Mouse (Mus musculus) hindbrain, embryonic 16.5 days (tissue): Measurements from ENCODE around the gene Dcst2. TPM values are rescaled to one million over a fixed set of nuclear protein-coding genes. Genes with fewer than 3 reads are reported as not detected.

Source experiments
- ATAC-seq: fragments of 200-750 bp; cut with Nextera tagmentation; 2 replicates; pipeline ENCODE4 v1.8.0; 2017; ENCODE audit warnings: moderate TSS enrichment, moderate library complexity
- H3K27ac ChIP-seq: fragments of 300-500 bp; sonication (generic); 2 replicates; pipeline ENCODE4 v1.5.1; 2014; ENCODE audit warnings: low read depth, mild to moderate bottlenecking, control low read depth, low read length, moderate library complexity
- H3K27me3 ChIP-seq: fragments of 300-500 bp; sonication (generic); replicated peaks from 2 replicates; pipeline ENCODE4 v1.6.1; 2014; ENCODE audit warnings: low read length; ENCODE audit not compliant: control insufficient read depth, insufficient read depth
- H3K36me3 ChIP-seq: fragments of 300-500 bp; sonication (generic); 2 replicates; pipeline ENCODE4 v1.6.1; 2014; ENCODE audit warnings: mild to moderate bottlenecking, low read length, moderate library complexity, mixed read lengths; ENCODE audit not compliant: control insufficient read depth, insufficient read depth
- H3K4me1 ChIP-seq: fragments of 300-500 bp; sonication (generic); 2 replicates; pipeline ENCODE4 v1.6.1; 2014; ENCODE audit warnings: low read depth, low read length; ENCODE audit not compliant: control insufficient read depth, insufficient read depth
- H3K4me2 ChIP-seq: fragments of 300-500 bp; sonication (generic); 2 replicates; pipeline ENCODE4 v1.6.1; 2014; ENCODE audit warnings: mild to moderate bottlenecking, low read length, control low read depth, moderate library complexity
- H3K4me3 ChIP-seq: fragments of 300-500 bp; sonication (generic); 2 replicates; pipeline ENCODE4 v1.5.1; 2014; ENCODE audit warnings: mild to moderate bottlenecking, low read length, control low read depth, moderate library complexity
- H3K9ac ChIP-seq: fragments of 300-500 bp; sonication (generic); 2 replicates; pipeline ENCODE4 v1.6.1; 2014; ENCODE audit warnings: low read depth, mild to moderate bottlenecking, control low read depth, low read length, moderate library complexity
- H3K9me3 ChIP-seq: fragments of 300-500 bp; sonication (generic); 2 replicates; pipeline ENCODE4 v1.6.1; 2014; ENCODE audit warnings: mild to moderate bottlenecking, low read length, moderate library complexity; ENCODE audit not compliant: control insufficient read depth
- WGBS: fragments of 180-500 bp; shearing (Covaris S2); extraction: QIAGEN DNeasy Blood & Tissue Kit; methylation state at CpG from one replicate; pipeline ENCODE4 v1.1.7; 2014; 5-methylcytosine and 5-hydroxymethylcytosine counted together
- polyA plus RNA-seq: library from polyadenylated mRNA; unstranded; fragments of >200 nt; fragmentation: Nextera tagmentation; extraction: Ambion mirVana; gene quantifications from 2 replicates; pipeline ENCODE4 v1.2.1, GENCODE M21; 2015

Dcst2 gene
- polyA plus RNA-seq, 1 experiment from 2014 or later: 0.10 TPM

- Histone ChIP-seq H3K4me3 (peak within 1 kb of the TSS; percentile 77), H3K27ac (peak within 1 kb of the TSS; percentile 66)
Observed at GRCm38 (mm10) chr3:89337721-89338578, 23.8 kb upstream of the Dcst2 start, which contains the start of gene Efna4. TSS of gene Efna4 (minus strand) at chr3:89338028.

GRCm38 (mm10) chr3:89339416-89339815, 22.4 kb upstream of the Dcst2 start:
- no peak overlapping the region for H3K4me3 ChIP-seq
- no peak overlapping the region for H3K27ac ChIP-seq
- H3K4me2 ChIP-seq: no peak overlapping the region
- H3K4me1 ChIP-seq: peaks cover 29% of the 10 kb centered on the region
- WGBS: 30% methylated on average over 8 of the region's 8 CpGs
- no peak for ATAC-seq
- H3K27me3 ChIP-seq: no peaks in the 10 kb centered on the region
- no peaks in the 10 kb centered on the region for H3K9me3 ChIP-seq
- H3K9ac ChIP-seq: no peak overlapping the region
- peaks cover under 1% of the 10 kb centered on the region; the same call in 1 of the 2 replicates for H3K36me3 ChIP-seq

More at GRCm38 (mm10) chr3:89337721-89338578, 23.8 kb upstream of the Dcst2 start, which contains the start of gene Efna4:
- H3K4me2 ChIP-seq: peak within 1 kb of the TSS; percentile 98
- ATAC-seq: peak; percentile 78
- H3K4me1 ChIP-seq: peaks cover 31% of the 10 kb centered on the region
- H3K36me3 ChIP-seq: no peaks in the 10 kb centered on the region; the same call in 1 of the 2 replicates
- WGBS: under 1% methylated on average over 44 of the region's 44 CpGs
- no peaks in the 10 kb centered on the region for H3K9me3 ChIP-seq
- H3K9ac ChIP-seq: peak within 1 kb of the TSS; percentile 84
- no peaks in the 10 kb centered on the region for H3K27me3 ChIP-seq

GRCm38 (mm10) chr3:89340465-89340864, 21.3 kb upstream of the Dcst2 start:
- Histone ChIP-seq H3K27ac (no peak overlapping the region), H3K36me3 (peaks cover 7% of the 10 kb centered on the region; the same call in 1 of the 2 replicates), H3K27me3 (no peaks in the 10 kb centered on the region), H3K4me3 (peak overlapping the region; percentile 39), H3K9ac (peak overlapping the region; percentile 60), H3K9me3 (no peaks in the 10 kb centered on the region), H3K4me2 (peak overlapping the region; percentile 69), H3K4me1 (peaks cover 29% of the 10 kb centered on the region)
- ATAC-seq: peak; percentile 68
- WGBS: 3% methylated on average over 11 of the region's 11 CpGs

- H3K4me1 ChIP-seq: peaks cover 22% of the 10 kb centered on the region
- no peak overlapping the region for H3K27ac ChIP-seq
- no peaks in the 10 kb centered on the region for H3K9me3 ChIP-seq
- no peak overlapping the region; the same call in 1 of the 2 replicates for H3K9ac ChIP-seq
- no peaks in the 10 kb centered on the region for H3K27me3 ChIP-seq
- no peak for ATAC-seq
- H3K4me2 ChIP-seq: no peak overlapping the region
- H3K4me3 ChIP-seq: no peak overlapping the region
- 63% methylated on average over 4 of the region's 4 CpGs for WGBS
- peaks cover 7% of the 10 kb centered on the region; the same call in 1 of the 2 replicates for H3K36me3 ChIP-seq
Observed at GRCm38 (mm10) chr3:89341794-89342193, 20.0 kb upstream of the Dcst2 start.

GRCm38 (mm10) chr3:89343279-89343678, 18.5 kb upstream of the Dcst2 start:
- ATAC-seq: no peak
- Histone ChIP-seq H3K4me1 (peaks cover 11% of the 10 kb centered on the region), H3K9ac (no peak overlapping the region), H3K4me2 (no peak overlapping the region), H3K27me3 (no peaks in the 10 kb centered on the region), H3K4me3 (no peak overlapping the region), H3K36me3 (peaks cover 7% of the 10 kb centered on the region; the same call in 1 of the 2 replicates), H3K27ac (no peak overlapping the region), H3K9me3 (no peaks in the 10 kb centered on the region)
- WGBS: 71% methylated on average over 7 of the region's 7 CpGs

- no peak overlapping the region for H3K4me3 ChIP-seq
- H3K9me3 ChIP-seq: no peaks in the 10 kb centered on the region
- WGBS: 78% methylated on average over 10 of the region's 10 CpGs
- H3K36me3 ChIP-seq: peaks cover 7% of the 10 kb centered on the region; the same call in 1 of the 2 replicates
- no peaks in the 10 kb centered on the region for H3K27me3 ChIP-seq
- no peak overlapping the region for H3K4me2 ChIP-seq
- ATAC-seq: no peak
- no peak overlapping the region for H3K27ac ChIP-seq
- H3K4me1 ChIP-seq: peaks cover 14% of the 10 kb centered on the region
- H3K9ac ChIP-seq: no peak overlapping the region
Observed at GRCm38 (mm10) chr3:89346815-89347540, 14.8 kb upstream of the Dcst2 start.

DNA sequence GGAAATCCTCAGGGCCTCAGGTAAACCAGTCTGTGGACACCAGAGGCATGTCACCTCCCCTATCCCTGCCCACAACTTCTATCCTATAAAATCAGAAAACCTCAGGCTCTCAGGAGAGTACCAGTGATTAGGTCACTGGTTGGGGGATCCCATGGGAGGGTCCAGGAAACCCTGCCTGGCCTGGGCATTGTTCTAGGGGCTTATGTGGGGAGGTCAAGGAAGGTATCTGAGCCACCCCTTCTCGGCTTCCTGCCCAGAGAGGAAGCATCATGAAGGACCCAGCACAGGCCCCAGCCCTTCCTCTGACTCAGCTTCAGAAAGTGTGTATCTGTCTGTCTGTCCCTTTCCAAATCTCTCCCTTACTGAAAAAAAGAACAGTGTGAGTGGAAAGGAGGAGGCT, 13.9 kb upstream of the Dcst2 start:
- Histone ChIP-seq H3K4me2 (no peak overlapping the region), H3K9me3 (no peaks in the 10 kb centered on the region), H3K4me3 (no peak overlapping the region), H3K4me1 (peaks cover 13% of the 10 kb centered on the region), H3K27ac (no peak overlapping the region), H3K36me3 (peaks cover 7% of the 10 kb centered on the region; the same call in 1 of the 2 replicates), H3K9ac (no peak overlapping the region), H3K27me3 (no peaks in the 10 kb centered on the region)
- no peak for ATAC-seq
- 70% methylated on average over 1 of the region's 1 CpGs for WGBS

- Histone ChIP-seq H3K9ac (peak overlapping the region; percentile 85), H3K4me1 (peaks cover 13% of the 10 kb centered on the region), H3K27me3 (no peaks in the 10 kb centered on the region), H3K4me3 (peak overlapping the region; percentile 82), H3K27ac (peak overlapping the region; percentile 90), H3K36me3 (peaks cover 7% of the 10 kb centered on the region; the same call in 1 of the 2 replicates), H3K9me3 (no peaks in the 10 kb centered on the region), H3K4me2 (peak overlapping the region; percentile 98)
- ATAC-seq: peak; percentile 31
- WGBS: under 1% methylated on average over 38 of the region's 38 CpGs
Observed at GRCm38 (mm10) chr3:89348911-89349868, 12.6 kb upstream of the Dcst2 start.
